Mouse (Mus musculus) telencephalon, adult 2 months (tissue): ENCODE results near the gene Arhgap27.

ENCODE experiments used
- DNase-seq: peaks from one replicate; pipeline ENCODE4 v3.0.0-alpha.2; 2011; ENCODE audit warnings: low read depth, low spot score

Gene Arhgap27

DNA sequence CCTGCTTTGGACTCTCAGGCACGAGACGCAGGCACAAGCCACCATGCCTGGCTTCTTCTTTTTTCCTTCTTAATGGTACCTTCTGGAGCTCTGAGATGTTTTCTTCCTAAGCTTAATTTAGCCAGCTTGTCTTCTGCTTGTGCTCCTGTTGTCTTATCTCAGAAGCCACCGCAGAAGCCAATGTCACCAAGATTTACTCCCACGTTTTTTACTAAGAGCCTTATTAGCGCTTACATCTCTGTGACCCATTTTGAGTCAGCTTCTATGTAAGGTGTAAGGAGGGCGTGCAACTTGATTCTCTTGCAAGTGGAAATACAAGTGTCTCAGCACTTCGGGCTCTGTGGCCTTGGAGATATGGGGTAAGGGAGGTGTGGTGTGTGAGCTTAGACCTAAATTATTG lies 18.0 kb upstream of the Arhgap27 start:
- no peak for DNase-seq

- no peak for DNase-seq
Measured at GRCm38 (mm10) chr11:103380460-103380859, 17.0 kb upstream of the Arhgap27 start.

DNA sequence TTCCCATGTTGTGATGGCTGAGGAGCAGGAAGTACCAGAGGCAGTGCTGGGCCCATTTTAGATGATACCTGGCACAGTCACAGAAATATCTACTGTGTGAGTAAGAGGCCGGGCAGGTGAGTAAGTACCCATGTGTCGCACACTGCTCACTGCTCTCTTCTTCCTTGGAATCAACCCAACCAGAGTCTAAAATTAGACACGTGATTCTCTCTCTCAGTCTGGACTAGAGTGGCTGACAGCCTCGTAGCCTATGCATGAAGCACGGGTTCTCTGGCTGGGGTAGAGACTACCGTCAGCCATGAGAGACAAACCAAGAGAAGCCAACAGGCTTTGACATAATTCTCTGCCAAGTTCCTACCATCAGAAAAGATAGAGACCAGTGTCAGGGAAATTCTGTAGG lies 14.8 kb upstream of the Arhgap27 start:
- no peak for DNase-seq

- no peak for DNase-seq
Measured at GRCm38 (mm10) chr11:103375772-103376171, 12.3 kb upstream of the Arhgap27 start.

GRCm38 (mm10) chr11:103375258-103375657 lies 11.8 kb upstream of the Arhgap27 start:
- no peak for DNase-seq

GRCm38 (mm10) chr11:103373922-103374321 lies 10.4 kb upstream of the Arhgap27 start:
- DNase-seq: no peak

GRCm38 (mm10) chr11:103372561-103372960 lies 9.1 kb upstream of the Arhgap27 start:
- no peak for DNase-seq

DNA sequence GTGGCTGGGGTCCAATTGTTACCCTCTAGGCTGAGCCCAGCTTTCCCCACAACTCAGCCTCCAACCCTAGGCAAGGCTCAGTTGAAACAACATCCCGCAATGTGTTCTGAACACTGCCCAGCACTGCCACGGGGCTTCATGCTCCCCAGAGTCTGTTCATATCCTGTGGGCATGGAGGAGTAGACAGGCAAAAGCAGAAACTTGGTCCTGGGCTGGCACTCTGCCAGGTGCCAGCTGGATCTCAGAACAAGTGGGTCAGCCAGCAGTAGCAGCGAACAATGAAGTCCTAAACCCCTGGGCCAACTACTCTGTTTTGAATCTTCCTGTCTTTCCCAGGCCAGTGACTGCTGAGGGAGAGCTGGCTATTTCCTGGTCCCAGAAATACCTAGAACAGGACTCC lies 8.6 kb upstream of the Arhgap27 start:
- DNase-seq: no peak

- DNase-seq: no peak
Measured at GRCm38 (mm10) chr11:103371222-103371539, 7.7 kb upstream of the Arhgap27 start.

GRCm38 (mm10) chr11:103370397-103371221 lies 7.1 kb upstream of the Arhgap27 start:
- DNase-seq: no peak

DNA sequence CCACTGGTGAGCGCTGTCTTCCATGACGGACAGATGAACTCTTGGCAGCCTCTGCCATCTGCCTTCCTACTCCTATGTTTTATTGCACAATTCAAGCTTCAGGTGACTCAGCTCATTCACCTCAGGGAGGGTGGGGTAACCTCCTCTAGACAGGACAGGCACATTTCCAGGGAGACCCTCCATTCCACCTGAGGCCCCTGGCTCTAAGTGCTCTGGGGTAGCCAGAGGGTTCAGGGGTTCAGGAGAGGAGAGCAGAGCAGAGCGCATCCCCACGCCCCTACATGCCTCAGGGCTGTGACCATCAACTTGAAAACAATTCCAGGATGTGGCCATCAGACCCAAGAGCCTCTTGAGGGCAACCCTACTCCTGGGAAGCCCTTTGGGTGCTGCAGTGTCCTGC lies 2.0 kb upstream of the Arhgap27 start:
- no peak for DNase-seq

DNA sequence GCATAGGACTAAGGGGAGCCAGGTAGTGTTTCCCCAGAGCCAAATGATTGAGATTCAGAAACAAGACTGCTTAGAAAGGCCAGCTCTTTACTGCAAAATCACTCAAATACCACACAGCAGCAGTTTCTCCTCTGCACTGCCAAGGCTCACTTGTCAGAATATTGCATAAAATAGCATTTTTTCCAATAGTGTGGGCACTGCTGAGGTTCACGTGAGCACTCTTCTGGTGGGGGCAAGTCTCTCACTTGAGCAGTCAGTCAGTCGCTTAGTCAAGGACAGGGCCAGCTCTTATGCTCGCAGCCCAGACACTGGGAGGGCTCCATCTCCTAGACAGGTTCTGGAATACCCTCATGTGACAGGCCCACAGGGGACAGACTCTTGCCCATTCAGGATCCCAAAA lies 1.5 kb upstream of the Arhgap27 start:
- DNase-seq: no peak

DNA sequence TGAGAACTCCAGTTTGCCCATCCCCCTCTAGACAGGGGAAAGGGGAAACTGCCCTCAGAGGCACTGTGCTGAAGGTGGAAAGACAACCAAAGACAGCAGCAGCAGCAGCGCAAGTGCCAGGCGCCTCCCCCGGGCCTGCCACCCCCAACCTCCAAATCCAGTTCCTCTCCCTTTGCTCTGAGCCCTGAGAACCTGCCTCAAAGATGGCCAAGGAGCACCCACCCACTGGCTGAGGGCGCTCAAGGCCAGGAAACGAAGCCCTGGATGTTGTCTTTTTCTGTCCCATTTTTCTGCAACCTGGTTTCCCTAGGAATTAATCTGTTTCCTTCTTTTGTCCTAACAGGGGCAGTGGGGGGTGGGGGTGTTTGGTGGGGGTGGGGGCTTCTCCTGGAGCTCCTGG lies 843 bp upstream of the Arhgap27 start:
- no peak for DNase-seq

DNA sequence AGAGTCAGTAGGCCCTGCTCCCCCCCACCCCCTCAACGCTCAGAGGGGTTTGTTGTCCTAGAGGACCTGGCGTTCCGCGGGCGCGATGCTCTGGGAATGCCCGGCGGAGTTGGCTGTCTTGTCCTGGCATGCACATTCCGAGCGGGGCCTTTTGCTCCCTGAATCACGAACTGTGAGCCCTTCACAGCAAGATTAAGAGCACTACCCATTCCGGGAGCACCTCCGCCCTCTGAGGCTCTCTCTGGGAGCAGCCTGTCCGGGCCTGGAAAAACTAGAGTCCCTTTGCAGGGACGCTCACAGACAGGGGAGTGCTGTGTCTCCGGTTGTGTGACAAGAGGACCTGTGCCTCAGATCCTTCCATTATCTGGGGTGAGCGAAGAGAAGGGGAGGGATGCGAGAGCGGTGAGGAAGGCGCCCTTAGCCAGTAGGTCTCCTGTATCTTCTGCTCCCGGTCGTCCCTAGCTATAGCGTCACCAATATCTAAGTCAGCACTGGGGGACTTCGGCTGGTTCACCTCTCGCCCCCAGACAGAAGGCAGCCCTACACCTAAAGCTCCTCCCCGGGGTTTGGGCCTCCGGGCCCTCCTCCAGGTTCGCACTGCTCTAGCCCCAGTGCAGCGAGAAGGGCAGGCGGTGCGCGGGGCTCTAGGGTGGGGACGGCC lies 841 bp downstream of the Arhgap27 start:
- DNase-seq: no peak

- no peak for DNase-seq
Measured at GRCm38 (mm10) chr11:103362054-103362432, 1.4 kb downstream of the Arhgap27 start.

DNA sequence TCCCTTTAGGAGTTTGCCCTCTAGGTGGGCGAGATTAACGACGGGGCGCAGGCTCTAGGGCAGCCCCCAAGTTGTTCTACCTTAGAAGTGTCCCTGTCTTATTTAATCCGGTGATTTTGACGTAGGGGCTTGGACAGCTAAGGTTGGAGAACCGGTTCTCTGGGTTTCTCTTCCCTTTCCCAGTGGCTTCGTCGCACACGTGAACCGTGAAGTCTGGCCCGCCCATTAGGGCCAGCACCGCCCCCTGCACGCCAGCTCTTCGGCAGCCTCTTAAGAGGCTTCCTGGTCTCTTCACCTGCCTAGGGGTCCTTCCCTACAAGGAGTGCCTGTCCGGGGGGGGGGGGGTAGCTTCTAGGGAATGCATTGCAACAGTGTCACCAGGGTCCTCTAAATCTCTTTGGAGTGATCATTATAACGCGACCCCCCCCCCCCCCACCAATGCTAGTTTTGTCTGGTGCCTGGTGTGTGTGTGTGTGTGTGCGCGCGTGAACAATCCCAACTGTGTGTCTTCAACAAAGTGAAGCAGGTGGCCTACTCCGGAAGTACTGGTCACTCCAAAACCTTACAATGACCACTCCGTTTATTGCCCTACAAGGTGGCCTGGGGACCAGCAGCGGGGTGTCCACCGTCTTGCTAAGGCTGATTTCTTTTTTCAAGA lies 2.0 kb downstream of the Arhgap27 start:
- no peak for DNase-seq

DNA sequence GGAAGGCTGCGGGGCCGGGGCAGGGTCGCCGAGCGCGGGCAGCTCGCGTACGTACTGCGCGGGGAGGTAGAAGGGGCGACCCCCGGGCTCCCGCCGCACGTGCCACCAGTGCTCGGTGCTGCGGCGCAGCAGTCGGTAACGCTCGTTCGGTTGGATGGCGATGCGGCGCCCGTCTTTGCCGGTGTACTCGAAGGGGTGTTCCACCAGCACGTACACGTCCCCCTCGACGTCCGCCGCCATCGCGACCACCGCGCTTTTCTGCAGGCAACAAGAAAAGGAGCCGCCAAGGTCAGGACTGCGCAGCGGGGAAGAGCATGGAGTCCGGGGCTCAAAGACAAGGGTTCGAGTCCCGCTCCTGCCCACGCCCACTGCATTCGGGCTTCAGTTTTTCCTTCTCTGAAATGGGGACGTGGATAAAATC lies 2.8 kb downstream of the Arhgap27 start:
- no peak for DNase-seq

- no peak for DNase-seq
Measured at GRCm38 (mm10) chr11:103359841-103360641, 3.5 kb downstream of the Arhgap27 start.

DNA sequence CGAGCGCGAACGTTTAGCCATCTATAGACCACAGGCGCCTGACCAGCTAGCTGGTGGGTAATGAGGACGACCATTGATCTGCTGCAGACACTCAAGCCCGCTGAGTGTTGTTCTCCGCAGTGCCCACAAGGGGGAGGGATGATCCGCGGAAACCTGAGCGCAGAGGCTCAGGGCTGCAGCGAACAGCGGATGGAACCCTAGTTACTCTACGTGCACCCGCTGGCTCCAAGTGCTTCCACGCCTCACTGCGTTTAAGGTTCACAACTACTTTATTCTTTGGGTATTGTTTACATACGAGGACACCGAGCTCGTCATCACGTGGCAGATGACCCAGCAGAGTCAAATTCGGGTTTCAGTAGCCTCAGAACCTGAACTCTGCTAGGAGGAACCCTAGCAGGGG lies 4.4 kb downstream of the Arhgap27 start:
- no peak for DNase-seq

DNA sequence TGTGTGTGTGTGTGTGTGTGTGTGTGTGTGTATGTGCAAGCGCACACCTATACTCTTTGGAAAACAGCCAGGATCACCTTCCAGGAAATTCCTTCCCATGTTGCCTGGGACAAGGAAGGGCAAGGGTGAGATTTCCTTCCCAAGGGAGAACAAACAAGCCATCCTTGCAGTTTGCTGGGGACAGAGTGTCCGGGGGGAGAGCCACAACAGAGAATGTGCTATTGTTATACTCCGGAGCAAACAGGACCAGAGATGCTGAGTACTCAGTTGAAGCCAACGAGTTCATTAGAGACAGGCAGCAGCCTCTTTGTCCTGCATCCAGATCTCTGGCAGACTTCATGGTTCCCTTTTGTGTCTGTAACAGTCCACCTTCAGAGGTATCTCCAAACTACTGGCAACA lies 5.2 kb downstream of the Arhgap27 start:
- DNase-seq: no peak

GRCm38 (mm10) chr11:103357710-103358109 lies 5.8 kb downstream of the Arhgap27 start:
- no peak for DNase-seq
